Mouse (Mus musculus): ENCODE results near the gene BC061212.
"Not testable (repeated sequence)": the region's sequence is repeated elsewhere in the genome, so short reads cannot be mapped to it uniquely, and the experiment has no call there.

The BC061212 gene

GRCm38 (mm10) chr5:94070445-94070844 is at the start of gene BC061212:
Gene BC061212 (minus strand): TSS chr5:94070545.
- TF ChIP-seq GATA4 (IDR thresholded peaks at IDR 0.05; ENCODE audit: insufficient replicate concordance, low read length) = not testable (repeated sequence)

DNA sequence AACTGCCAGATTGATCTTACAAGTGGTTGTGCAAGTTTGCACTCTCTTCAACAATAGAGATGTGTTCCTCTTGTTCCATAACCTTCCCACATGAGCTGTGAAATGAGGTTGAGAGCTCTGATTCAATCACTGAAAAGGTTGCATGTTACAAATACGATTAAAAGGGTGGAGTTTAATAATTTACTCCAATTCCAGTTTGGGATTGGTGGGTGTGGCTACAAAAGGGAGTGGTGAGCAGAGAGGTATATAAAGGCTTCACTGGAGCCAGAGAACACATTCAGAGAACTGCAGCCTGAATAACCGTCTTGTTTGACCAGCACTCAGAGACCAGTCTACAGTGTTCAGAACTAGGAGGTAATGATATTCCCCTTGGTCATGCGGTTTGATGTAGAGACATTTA is 5.7 kb upstream of the BC061212 start, which contains the start of gene Gm6351:
Gene Gm6351 (plus strand): TSS at position 301 of the 400 bp plus-strand sequence.
- TF ChIP-seq GATA4 (IDR thresholded peaks at IDR 0.05; ENCODE audit: insufficient replicate concordance, low read length) = not testable (repeated sequence)
